Mouse (Mus musculus) hindbrain, embryonic 15.5 days (tissue): Measurements from ENCODE around the gene Ywhaq. TPM values are rescaled to one million over a fixed set of nuclear protein-coding genes. Genes with fewer than 3 reads are reported as not detected.

ENCODE experiments used
- ATAC-seq: fragments of 200-750 bp; cut with Nextera tagmentation; 2 replicates; pipeline ENCODE4 v1.8.0; 2017; ENCODE audit warnings: low read depth, moderate number of reproducible peaks, moderate TSS enrichment; ENCODE audit not compliant: low FRiP score
- H3K27ac ChIP-seq: fragments of 300-500 bp; sonication (generic); replicated peaks from 2 replicates; pipeline ENCODE4 v1.5.1; 2015; ENCODE audit warnings: mild to moderate bottlenecking, inconsistent platforms
- H3K27me3 ChIP-seq: fragments of 300-500 bp; sonication (generic); 2 replicates; pipeline ENCODE4 v1.6.1; 2015; ENCODE audit warnings: control low read depth, inconsistent platforms
- H3K36me3 ChIP-seq: fragments of 300-500 bp; sonication (generic); 2 replicates; pipeline ENCODE4 v1.6.1; 2015; ENCODE audit warnings: control low read depth, inconsistent platforms
- H3K4me1 ChIP-seq: fragments of 300-500 bp; sonication (generic); replicated peaks from 2 replicates; pipeline ENCODE4 v1.6.1; 2015; ENCODE audit warnings: control low read depth, inconsistent platforms
- H3K4me2 ChIP-seq: fragments of 300-500 bp; sonication (generic); 2 replicates; pipeline ENCODE4 v1.6.1; 2015; ENCODE audit warnings: moderate library complexity, mild to moderate bottlenecking, inconsistent platforms
- H3K4me3 ChIP-seq: fragments of 300-500 bp; sonication (generic); 2 replicates; pipeline ENCODE4 v1.5.1; 2015; ENCODE audit warnings: mild to moderate bottlenecking, inconsistent platforms
- H3K9ac ChIP-seq: fragments of 300-500 bp; sonication (generic); 2 replicates; pipeline ENCODE4 v1.6.1; 2015; ENCODE audit warnings: inconsistent platforms
- H3K9me3 ChIP-seq: fragments of 300-500 bp; sonication (generic); 2 replicates; pipeline ENCODE4 v1.6.1; 2016; ENCODE audit warnings: control low read depth, inconsistent platforms
- WGBS: fragments of 180-500 bp; shearing (Covaris S2); methylation state at CpG from one replicate; pipeline ENCODE4 v1.1.7; 2015; 5-methylcytosine and 5-hydroxymethylcytosine counted together
- polyA plus RNA-seq: library from polyadenylated mRNA; unstranded; fragments of >200 nt; fragmentation: Nextera tagmentation; extraction: Ambion mirVana; gene quantifications from 2 replicates; pipeline ENCODE4 v1.2.1, GENCODE M21; 2015

Gene Ywhaq
- polyA plus RNA-seq, 1 experiment from 2014 or later = 1,073 TPM

- Histone ChIP-seq H3K4me1 (no peaks in the 10 kb centered on the region), H3K4me3 (no peak overlapping the region), H3K27ac (no peak overlapping the region), H3K9me3 (no peaks in the 10 kb centered on the region), H3K4me2 (no peak overlapping the region), H3K36me3 (no peaks in the 10 kb centered on the region), H3K27me3 (no peaks in the 10 kb centered on the region), H3K9ac (no peak overlapping the region)
- ATAC-seq = no peak
- 62% methylated on average over 8 of the region's 8 CpGs for WGBS
These were observed 14.5 kb upstream of the Ywhaq start for GRCm38 (mm10) chr12:21431950-21432349.

GRCm38 (mm10) chr12:21431039-21431438 lies 13.6 kb upstream of the Ywhaq start:
- 78% methylated on average over 2 of the region's 2 CpGs for WGBS

GRCm38 (mm10) chr12:21430140-21430539 lies 12.7 kb upstream of the Ywhaq start:
- H3K27ac ChIP-seq = no peak overlapping the region
- WGBS = 78% methylated on average over 4 of the region's 4 CpGs
- no peak overlapping the region for H3K4me3 ChIP-seq
- no peaks in the 10 kb centered on the region for H3K27me3 ChIP-seq
- H3K9me3 ChIP-seq = no peaks in the 10 kb centered on the region
- H3K4me1 ChIP-seq = peaks cover 13% of the 10 kb centered on the region
- H3K9ac ChIP-seq = no peak overlapping the region
- no peak for ATAC-seq
- no peak overlapping the region for H3K4me2 ChIP-seq
- no peaks in the 10 kb centered on the region for H3K36me3 ChIP-seq

More at GRCm38 (mm10) chr12:21431039-21431438, 13.6 kb upstream of the Ywhaq start:
- Histone ChIP-seq H3K9ac (no peak overlapping the region), H3K36me3 (no peaks in the 10 kb centered on the region), H3K4me3 (no peak overlapping the region), H3K9me3 (no peaks in the 10 kb centered on the region), H3K27me3 (no peaks in the 10 kb centered on the region), H3K4me1 (peaks cover 9% of the 10 kb centered on the region), H3K4me2 (no peak overlapping the region), H3K27ac (no peak overlapping the region)
- ATAC-seq = no peak

GRCm38 (mm10) chr12:21429021-21429420 lies 11.6 kb upstream of the Ywhaq start:
- ATAC-seq = no peak
- no peaks in the 10 kb centered on the region for H3K36me3 ChIP-seq
- peaks cover 13% of the 10 kb centered on the region for H3K4me1 ChIP-seq
- H3K27me3 ChIP-seq = no peaks in the 10 kb centered on the region
- no peak overlapping the region for H3K27ac ChIP-seq
- no peak overlapping the region for H3K4me2 ChIP-seq
- 88% methylated on average over 1 of the region's 1 CpGs for WGBS
- H3K9ac ChIP-seq = no peak overlapping the region
- H3K4me3 ChIP-seq = no peak overlapping the region
- no peaks in the 10 kb centered on the region for H3K9me3 ChIP-seq

- Histone ChIP-seq H3K36me3 (no peaks in the 10 kb centered on the region), H3K4me3 (peak overlapping the region; percentile 20), H3K9me3 (no peaks in the 10 kb centered on the region), H3K27me3 (no peaks in the 10 kb centered on the region), H3K27ac (no peak overlapping the region), H3K4me2 (peak overlapping the region; percentile 53), H3K9ac (0 out of 2 replicates have a peak overlapping the region, but pooled peaks have one; percentile 16), H3K4me1 (peaks cover 13% of the 10 kb centered on the region)
- WGBS = 2% methylated on average over 16 of the region's 16 CpGs
- ATAC-seq = peak; percentile 65
These were observed 8.9 kb upstream of the Ywhaq start for GRCm38 (mm10) chr12:21426065-21426940.

- H3K4me3 ChIP-seq = no peak overlapping the region
- H3K36me3 ChIP-seq = no peaks in the 10 kb centered on the region
- H3K9me3 ChIP-seq = no peaks in the 10 kb centered on the region
- WGBS = 5% methylated on average over 7 of the region's 7 CpGs
- no peak overlapping the region for H3K27ac ChIP-seq
- H3K9ac ChIP-seq = no peak overlapping the region
- H3K4me2 ChIP-seq = no peak overlapping the region
- no peaks in the 10 kb centered on the region for H3K27me3 ChIP-seq
- peaks cover 13% of the 10 kb centered on the region for H3K4me1 ChIP-seq
- ATAC-seq = no peak
These were observed 7.2 kb upstream of the Ywhaq start for GRCm38 (mm10) chr12:21424683-21425082.

- no peak for ATAC-seq
- H3K27me3 ChIP-seq = no peaks in the 10 kb centered on the region
- peak overlapping the region; percentile 70 for H3K9ac ChIP-seq
- H3K4me3 ChIP-seq = peak overlapping the region; percentile 94
- H3K4me1 ChIP-seq = peaks cover 31% of the 10 kb centered on the region
- H3K9me3 ChIP-seq = no peaks in the 10 kb centered on the region
- peak overlapping the region; percentile 100 for H3K27ac ChIP-seq
- WGBS = 21% methylated on average over 11 of the region's 11 CpGs
- H3K4me2 ChIP-seq = peak overlapping the region; percentile 66
- H3K36me3 ChIP-seq = no peaks in the 10 kb centered on the region; the same call in 1 of the 2 replicates
These were observed 1.2 kb upstream of the Ywhaq start for GRCm38 (mm10) chr12:21418621-21419131.

GRCm38 (mm10) chr12:21418083-21418482 lies 646 bp upstream of the Ywhaq start:
- peak overlapping the region; percentile 94 for H3K4me3 ChIP-seq
- no peaks in the 10 kb centered on the region for H3K27me3 ChIP-seq
- ATAC-seq = no peak

GRCm38 (mm10) chr12:21416506-21416905 lies 931 bp downstream of the Ywhaq start:
- peak overlapping the region; percentile 94 for H3K4me3 ChIP-seq
- H3K4me1 ChIP-seq = peaks cover 31% of the 10 kb centered on the region
- H3K36me3 ChIP-seq = peaks cover 21% of the 10 kb centered on the region
- WGBS = 0% methylated on average over 14 of the region's 15 CpGs
- no peak for ATAC-seq
- H3K27me3 ChIP-seq = no peaks in the 10 kb centered on the region
- peak overlapping the region; percentile 83 for H3K4me2 ChIP-seq
- peak overlapping the region; percentile 76 for H3K27ac ChIP-seq
- no peaks in the 10 kb centered on the region for H3K9me3 ChIP-seq
- H3K9ac ChIP-seq = peak overlapping the region; percentile 100

More at GRCm38 (mm10) chr12:21418083-21418482, 646 bp upstream of the Ywhaq start:
- Histone ChIP-seq H3K27ac (peak overlapping the region; percentile 100), H3K9me3 (no peaks in the 10 kb centered on the region), H3K36me3 (peaks cover 5% of the 10 kb centered on the region), H3K4me1 (peaks cover 31% of the 10 kb centered on the region), H3K4me2 (peak overlapping the region; percentile 66), H3K9ac (peak overlapping the region; percentile 70)
- WGBS = 6% methylated on average over 10 of the region's 10 CpGs

- Histone ChIP-seq H3K27me3 (no peaks in the 10 kb centered on the region), H3K9me3 (no peaks in the 10 kb centered on the region), H3K4me3 (no peak overlapping the region), H3K27ac (no peak overlapping the region), H3K4me2 (no peak overlapping the region), H3K36me3 (peaks cover 61% of the 10 kb centered on the region), H3K9ac (no peak overlapping the region), H3K4me1 (peaks cover 18% of the 10 kb centered on the region)
- 98% methylated on average over 2 of the region's 2 CpGs for WGBS
- ATAC-seq = no peak
These were observed 6.8 kb downstream of the Ywhaq start for GRCm38 (mm10) chr12:21410620-21411019.

GRCm38 (mm10) chr12:21409651-21410050 lies 7.8 kb downstream of the Ywhaq start:
- 98% methylated on average over 3 of the region's 3 CpGs for WGBS

GRCm38 (mm10) chr12:21408789-21409367 lies 8.6 kb downstream of the Ywhaq start:
- no peak overlapping the region for H3K4me3 ChIP-seq
- ATAC-seq = no peak
- H3K4me2 ChIP-seq = no peak overlapping the region
- peaks cover 64% of the 10 kb centered on the region for H3K36me3 ChIP-seq
- no peaks in the 10 kb centered on the region for H3K9me3 ChIP-seq
- peaks cover under 1% of the 10 kb centered on the region; the same call in 1 of the 2 replicates for H3K4me1 ChIP-seq
- H3K27me3 ChIP-seq = no peaks in the 10 kb centered on the region
- no peak overlapping the region for H3K9ac ChIP-seq
- 98% methylated on average over 2 of the region's 2 CpGs for WGBS
- H3K27ac ChIP-seq = no peak overlapping the region

More at GRCm38 (mm10) chr12:21409651-21410050, 7.8 kb downstream of the Ywhaq start:
- Histone ChIP-seq H3K9ac (no peak overlapping the region), H3K27ac (no peak overlapping the region), H3K9me3 (no peaks in the 10 kb centered on the region), H3K36me3 (peaks cover 64% of the 10 kb centered on the region), H3K4me2 (no peak overlapping the region), H3K4me3 (no peak overlapping the region), H3K4me1 (peaks cover 9% of the 10 kb centered on the region), H3K27me3 (no peaks in the 10 kb centered on the region)
- no peak for ATAC-seq
